Mouse (Mus musculus) spleen, postnatal 10 days (tissue): ENCODE measurements around the gene Gimap7.
"Not testable (repeated sequence)": the region's sequence is repeated elsewhere in the genome, so short reads cannot be mapped to it uniquely, and the experiment has no call there.

Experiments
- DNase-seq, 2 experiments: peaks; one replicate each; pipeline ENCODE4 v3.0.0; 2021 to 2022; ENCODE audit warnings: low spot score in 2 of 2

Gene Gimap7

GRCm38 (mm10) chr6:48718455-48718854 is at the start of gene Gimap7, which contains the start of gene Gm28053:
Gene Gimap7 (plus strand): TSS chr6:48718621.
Gene Gm28053 (plus strand): TSS chr6:48718607.
- DNase-seq = peak in 1 of 2 experiments; percentile 71

GRCm38 (mm10) chr6:48669446-48669969 is 48.9 kb upstream of the Gimap7 start:
- no peak for DNase-seq

GRCm38 (mm10) chr6:48674291-48675058 is 43.9 kb upstream of the Gimap7 start:
- DNase-seq = no peak

- no peak for DNase-seq
These were observed 43.0 kb upstream of the Gimap7 start for GRCm38 (mm10) chr6:48675400-48675930.

- DNase-seq = peak; percentile 69 to 82
These were observed 42.2 kb upstream of the Gimap7 start, which contains the start of gene Gimap9 for GRCm38 (mm10) chr6:48675931-48676859. Gene Gimap9 (plus strand): TSS chr6:48676129.

GRCm38 (mm10) chr6:48676860-48677415 is 41.5 kb upstream of the Gimap7 start:
- DNase-seq = no peak

GRCm38 (mm10) chr6:48677492-48678345 is 40.7 kb upstream of the Gimap7 start:
- no peak for DNase-seq

- DNase-seq = no peak
These were observed 40.0 kb upstream of the Gimap7 start for GRCm38 (mm10) chr6:48678391-48678790.

GRCm38 (mm10) chr6:48679701-48680100 is 38.7 kb upstream of the Gimap7 start:
- DNase-seq = no peak

- no peak for DNase-seq
These were observed 38.0 kb upstream of the Gimap7 start for GRCm38 (mm10) chr6:48680421-48680820.

- DNase-seq = no peak
These were observed 36.8 kb upstream of the Gimap7 start for GRCm38 (mm10) chr6:48681472-48682090.

GRCm38 (mm10) chr6:48682271-48682670 is 36.1 kb upstream of the Gimap7 start:
- DNase-seq = no peak

GRCm38 (mm10) chr6:48683263-48683821 is 35.1 kb upstream of the Gimap7 start:
- DNase-seq = not testable (repeated sequence)

GRCm38 (mm10) chr6:48684319-48684718 is 34.1 kb upstream of the Gimap7 start, which contains the start of gene Gimap4:
Gene Gimap4 (plus strand): TSS chr6:48684549.
- DNase-seq = no peak

- DNase-seq = no peak
These were observed 33.6 kb upstream of the Gimap7 start for GRCm38 (mm10) chr6:48684806-48685205.

GRCm38 (mm10) chr6:48685251-48685650 is 33.2 kb upstream of the Gimap7 start:
- no peak for DNase-seq

- DNase-seq = no peak
These were observed 32.4 kb upstream of the Gimap7 start for GRCm38 (mm10) chr6:48685694-48686665.

GRCm38 (mm10) chr6:48687077-48687476 is 31.3 kb upstream of the Gimap7 start:
- no peak for DNase-seq

GRCm38 (mm10) chr6:48689320-48689719 is 29.1 kb upstream of the Gimap7 start:
- no peak for DNase-seq
